Mouse (Mus musculus) lung, adult 10 weeks (tissue): Measurements from ENCODE around the gene Gnl2. TPM values are rescaled to one million over a fixed set of nuclear protein-coding genes. Genes with fewer than 3 reads are reported as not detected.

Experiments
- polyA plus RNA-seq: library from polyadenylated mRNA; stranded (reverse); fragments of 350-450 nt; fragmentation: Illumina TruSeq; extraction: RNeasy Lipid Tissue Mini Kit (QIAGEN cat#74804); gene quantifications from one replicate; pipeline ENCODE4 v1.2.3, GENCODE M21; 2014; ENCODE audit warnings: low read depth, low replicate concordance; ENCODE audit not compliant: insufficient read depth

The Gnl2 gene
- 24.7 TPM for polyA plus RNA-seq

GRCm38 (mm10) chr4:125015806-125016635, at the start of gene Gnl2:
Gene Gnl2 (plus strand): TSS chr4:125016585.

GRCm38 (mm10) chr4:124985671-124986602, 30.4 kb upstream of the Gnl2 start, which contains the start of gene Rspo1:
Gene Rspo1 (plus strand): TSS chr4:124986430.

GRCm38 (mm10) chr4:125065517-125066307, 49.3 kb downstream of the Gnl2 start, which contains the start of gene Dnali1:
Gene Dnali1 (minus strand): TSS chr4:125065703.

GRCm38 (mm10) chr4:125066490-125067370, 50.3 kb downstream of the Gnl2 start, which contains the start of gene Snip1:
Gene Snip1 (plus strand): TSS chr4:125066672.

GRCm38 (mm10) chr4:125084403-125085345, 68.3 kb downstream of the Gnl2 start, which contains the start of gene Meaf6:
Gene Meaf6 (plus strand): TSS chr4:125085134.

Other genes with a start within 250 kb of the Gnl2 start
- gene Mtf1, start 214.5 kb upstream of the Gnl2 start, polyA plus RNA-seq = 6.6 TPM
- gene Yrdc, start 165.9 kb upstream of the Gnl2 start, polyA plus RNA-seq = 28.4 TPM
- gene 1110065P20Rik, start 165.4 kb upstream of the Gnl2 start, polyA plus RNA-seq = 29.6 TPM
- 0.08 TPM for gene Maneal, start 154.4 kb upstream of the Gnl2 start, polyA plus RNA-seq
- not detected for gene Epha10, start 135.7 kb upstream of the Gnl2 start, polyA plus RNA-seq
- 6.6 TPM for gene 9930104L06Rik, start 79.5 kb upstream of the Gnl2 start, polyA plus RNA-seq
- gene Cdca8, start 77.3 kb upstream of the Gnl2 start, polyA plus RNA-seq = 1.6 TPM
- gene Rspo1, start 30.2 kb upstream of the Gnl2 start, polyA plus RNA-seq = 11.9 TPM
- 13.8 TPM for gene Dnali1, start 49.1 kb downstream of the Gnl2 start, polyA plus RNA-seq
- gene Snip1, start 50.1 kb downstream of the Gnl2 start, polyA plus RNA-seq = 13.3 TPM
- gene Meaf6, start 68.5 kb downstream of the Gnl2 start, polyA plus RNA-seq = 22.6 TPM
- 4.1 TPM for gene Zc3h12a, start 111.3 kb downstream of the Gnl2 start, polyA plus RNA-seq